Mouse (Mus musculus): Measurements from ENCODE around the gene Hoxb13. TPM values are rescaled to one million over a fixed set of nuclear protein-coding genes. Genes with fewer than 3 reads are reported as not detected.

Hoxb13 gene
- total RNA-seq (2014; fragmentation: Nextera tagmentation) (not detected in 2 replicates), total RNA-seq (2017) (not detected in 2 replicates)

- ATAC-seq (replicated peaks; ENCODE audit: poor library complexity, severe bottlenecking), result no peak
Measured at GRCm38 (mm10) chr11:96193521-96194400, at the start of gene Hoxb13. Hoxb13 (plus strand) TSS chr11:96194316.

DNA sequence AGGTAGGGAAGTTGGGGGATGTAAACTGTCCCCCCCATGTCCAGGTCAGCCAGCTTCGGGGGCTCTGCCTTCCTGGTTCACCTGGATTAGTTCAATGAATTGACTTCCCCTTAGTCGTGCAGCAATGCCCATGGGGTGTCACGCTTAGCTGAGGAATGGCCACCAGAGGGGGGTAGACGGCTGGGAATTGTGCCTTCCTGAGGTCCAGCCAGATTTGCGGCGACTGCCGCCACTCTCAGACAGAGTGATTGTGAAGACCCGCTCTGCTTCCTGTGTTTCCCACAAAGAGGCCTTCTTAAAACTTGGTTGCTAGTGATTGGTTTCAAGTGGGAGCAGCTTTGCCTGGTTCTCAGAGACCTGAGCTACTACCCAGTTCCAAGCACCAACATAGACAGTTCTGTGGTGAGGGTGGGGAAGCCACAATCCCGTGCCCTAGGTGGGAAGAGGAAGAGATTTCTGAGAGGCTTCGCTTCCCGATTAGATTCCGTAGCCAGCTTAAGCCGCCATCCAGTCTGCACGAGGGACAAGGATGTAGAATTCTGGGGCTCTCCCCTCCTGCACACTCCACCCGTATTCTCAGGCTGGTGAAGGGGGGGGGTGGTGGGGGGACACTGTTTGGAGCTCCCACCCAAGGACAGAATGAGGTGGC, 48.4 kb upstream of the Hoxb13 start:
- ATAC-seq (replicated peaks; ENCODE audit: poor library complexity, severe bottlenecking), result peak; percentile 62

GRCm38 (mm10) chr11:96147471-96147870, 46.6 kb upstream of the Hoxb13 start:
- ATAC-seq (replicated peaks; ENCODE audit: poor library complexity, severe bottlenecking), result no peak

- no peak for ATAC-seq (replicated peaks; ENCODE audit: poor library complexity, severe bottlenecking)
Measured at GRCm38 (mm10) chr11:96164769-96165168, 29.3 kb upstream of the Hoxb13 start.

GRCm38 (mm10) chr11:96168125-96168524, 26.0 kb upstream of the Hoxb13 start:
- no peak for ATAC-seq (replicated peaks; ENCODE audit: poor library complexity, severe bottlenecking)

- no peak for ATAC-seq (replicated peaks; ENCODE audit: poor library complexity, severe bottlenecking)
Measured at GRCm38 (mm10) chr11:96169016-96169415, 25.1 kb upstream of the Hoxb13 start.

- ATAC-seq (replicated peaks; ENCODE audit: poor library complexity, severe bottlenecking), result no peak
Measured at GRCm38 (mm10) chr11:96170711-96171379, 23.3 kb upstream of the Hoxb13 start.

DNA sequence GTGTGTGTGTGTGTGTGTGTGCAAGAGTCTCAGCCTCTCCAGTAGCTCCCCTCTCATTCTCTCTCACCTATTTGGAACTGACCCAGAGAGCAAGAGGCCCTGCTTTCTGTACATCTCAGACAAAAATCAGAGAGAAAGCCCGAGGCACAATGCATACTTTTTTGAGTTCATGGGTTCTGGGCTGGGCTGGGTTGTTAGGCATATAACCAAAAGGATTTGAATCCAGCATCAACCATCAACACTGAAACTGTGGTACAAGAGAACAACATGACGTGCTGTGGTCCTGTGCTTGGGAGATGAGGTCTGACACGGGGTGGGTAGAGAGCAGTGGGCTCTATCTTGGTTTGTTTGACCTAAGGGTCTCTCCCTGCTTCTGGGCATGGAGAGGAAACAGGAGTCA, 22.5 kb upstream of the Hoxb13 start:
- ATAC-seq (replicated peaks; ENCODE audit: poor library complexity, severe bottlenecking), result no peak

DNA sequence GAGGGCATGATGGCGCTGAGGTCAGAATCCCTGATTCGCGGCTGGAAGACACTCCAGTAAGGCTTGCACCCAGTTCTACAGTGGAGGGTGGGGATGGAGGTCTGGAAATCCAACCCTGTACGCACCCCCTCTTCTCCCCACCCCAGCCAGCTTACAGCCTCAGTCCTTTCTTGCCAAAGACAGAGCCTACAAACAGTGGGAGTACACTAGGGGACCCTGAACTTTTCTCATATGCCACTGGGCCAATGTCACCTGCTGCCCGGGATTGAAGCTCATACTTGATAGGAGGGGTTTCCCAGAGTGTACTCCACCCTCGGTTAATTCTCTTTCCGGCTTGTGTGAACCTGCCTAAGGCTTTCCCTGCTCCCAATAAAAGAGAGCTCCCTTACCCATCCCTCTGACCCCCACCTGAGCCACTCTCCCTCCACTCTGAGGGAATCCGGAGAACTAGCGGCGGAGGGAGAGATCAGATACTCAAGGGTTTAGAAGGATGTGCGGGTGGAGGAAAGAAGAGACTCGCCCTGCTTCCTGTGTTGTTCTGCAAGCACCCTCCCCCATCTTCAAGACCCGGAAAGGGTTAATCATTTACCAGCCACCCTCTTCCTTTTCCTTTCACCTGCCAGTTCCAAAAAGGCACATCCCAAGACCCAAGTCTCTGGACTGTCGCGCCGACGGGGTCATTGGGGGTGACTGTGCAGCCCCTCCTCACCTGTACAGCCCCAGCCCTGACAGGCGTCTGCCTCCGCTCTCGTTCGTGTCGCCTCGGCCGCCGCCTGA, 21.4 kb upstream of the Hoxb13 start:
- no peak for ATAC-seq (replicated peaks; ENCODE audit: poor library complexity, severe bottlenecking)

- ATAC-seq (replicated peaks; ENCODE audit: poor library complexity, severe bottlenecking), result no peak
Measured at GRCm38 (mm10) chr11:96173288-96173840, 20.8 kb upstream of the Hoxb13 start.

GRCm38 (mm10) chr11:96174881-96175280, 19.2 kb upstream of the Hoxb13 start:
- ATAC-seq (replicated peaks; ENCODE audit: poor library complexity, severe bottlenecking), result no peak

DNA sequence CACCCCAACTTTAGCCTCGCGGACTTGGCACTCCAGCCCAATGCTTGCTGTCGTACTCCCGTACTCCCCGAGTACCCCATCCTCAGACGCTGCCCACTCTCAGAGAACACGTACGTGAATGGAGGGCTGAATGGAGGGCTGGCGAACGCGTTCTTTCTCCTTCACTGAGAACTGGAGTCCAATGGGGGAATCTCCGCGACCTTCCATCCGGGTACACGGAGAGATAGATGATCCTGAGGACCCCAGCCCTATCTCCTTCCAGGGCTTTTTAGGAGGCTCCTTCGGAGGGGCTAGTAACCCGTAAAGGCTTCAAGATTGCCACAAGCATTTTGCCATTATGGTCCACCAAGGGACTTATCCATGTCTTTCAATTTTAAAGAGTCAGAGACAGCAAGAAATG, 18.6 kb upstream of the Hoxb13 start:
- no peak for ATAC-seq (replicated peaks; ENCODE audit: poor library complexity, severe bottlenecking)

- no peak for ATAC-seq (replicated peaks; ENCODE audit: poor library complexity, severe bottlenecking)
Measured at GRCm38 (mm10) chr11:96175951-96176530, 18.1 kb upstream of the Hoxb13 start.

- no peak for ATAC-seq (replicated peaks; ENCODE audit: poor library complexity, severe bottlenecking)
Measured at GRCm38 (mm10) chr11:96176841-96177240, 17.3 kb upstream of the Hoxb13 start.

DNA sequence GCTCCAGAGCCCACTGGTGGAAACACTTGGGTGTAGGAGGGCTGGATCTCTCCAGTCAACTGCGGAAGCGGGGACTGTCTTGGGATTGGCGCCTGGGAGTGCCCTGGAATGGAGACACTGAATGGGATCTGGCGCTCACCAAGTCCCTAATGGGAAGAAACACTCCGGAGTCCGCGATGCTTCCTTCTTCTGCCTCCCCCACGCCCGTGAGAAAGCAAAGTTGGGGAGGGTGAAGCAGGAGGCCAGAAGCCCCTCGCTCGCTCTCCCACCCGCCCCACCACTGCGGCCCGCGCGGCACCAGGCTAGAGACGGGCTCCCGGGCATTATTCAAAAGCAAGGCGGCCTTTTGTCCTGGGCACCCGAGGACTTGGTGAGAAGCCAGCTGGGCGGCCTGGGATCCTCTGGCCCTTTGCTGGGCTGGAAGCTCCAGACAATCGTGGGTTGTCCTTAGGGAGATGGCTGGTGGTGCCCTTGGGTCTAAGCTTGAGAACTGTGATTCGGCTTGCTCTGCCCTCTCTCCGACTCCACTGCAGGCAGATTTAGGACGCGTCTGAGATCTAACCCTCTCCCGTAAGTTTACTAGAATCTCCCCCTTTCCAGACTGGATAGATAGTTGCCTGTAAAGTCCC, 16.5 kb upstream of the Hoxb13 start:
- ATAC-seq (replicated peaks; ENCODE audit: poor library complexity, severe bottlenecking), result no peak

DNA sequence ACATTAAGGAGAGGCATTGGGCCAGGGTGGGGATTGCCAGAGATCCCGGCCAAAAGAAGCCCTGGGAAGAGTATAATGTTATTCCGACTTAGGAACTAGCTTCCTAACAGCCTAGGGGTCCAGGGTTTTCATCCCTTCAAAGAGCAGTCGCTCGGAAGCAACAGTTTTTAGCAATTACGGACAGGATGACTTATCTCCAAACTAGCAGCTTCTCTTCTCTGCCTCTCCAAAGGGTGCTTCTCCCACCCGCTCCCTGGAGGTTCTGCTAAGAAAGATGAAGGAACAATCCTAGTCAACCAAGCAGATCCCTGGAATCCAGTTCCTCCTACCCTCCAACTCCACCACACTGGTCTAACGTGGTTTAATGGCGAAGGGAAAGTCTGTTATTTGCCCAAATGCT, 15.8 kb upstream of the Hoxb13 start:
- ATAC-seq (replicated peaks; ENCODE audit: poor library complexity, severe bottlenecking), result no peak

GRCm38 (mm10) chr11:96178911-96179503, 15.1 kb upstream of the Hoxb13 start:
- no peak for ATAC-seq (replicated peaks; ENCODE audit: poor library complexity, severe bottlenecking)

GRCm38 (mm10) chr11:96181061-96181460, 13.1 kb upstream of the Hoxb13 start:
- no peak for ATAC-seq (replicated peaks; ENCODE audit: poor library complexity, severe bottlenecking)

DNA sequence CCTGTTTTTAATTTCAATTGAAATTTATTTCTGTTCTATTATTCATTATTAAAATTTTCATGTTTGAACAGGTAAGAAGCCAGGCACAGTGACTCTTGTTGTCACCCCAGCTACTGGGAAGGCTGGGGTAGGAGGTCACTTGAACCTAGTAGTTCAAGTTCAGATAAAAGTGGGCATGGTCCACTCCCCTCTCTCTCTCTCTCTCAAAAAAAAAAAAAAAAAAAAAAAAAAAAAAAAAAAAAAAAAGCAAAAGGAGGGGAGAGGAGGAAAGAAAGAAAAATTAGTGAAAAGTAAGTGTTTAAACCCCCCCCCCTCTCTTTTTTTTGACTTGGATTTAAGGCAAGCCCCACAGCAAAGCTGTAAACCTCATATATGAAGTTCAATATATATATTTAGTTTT, 9.9 kb upstream of the Hoxb13 start:
- ATAC-seq (replicated peaks; ENCODE audit: poor library complexity, severe bottlenecking), result no peak
